Mouse (Mus musculus) left cerebral cortex, postnatal 4 days (tissue): ENCODE measurements at regions not wholly inside any gene's neighbourhood (a gene's known extent, or its start where the extent isn't known, plus 50 kb on each side); places are given as distances from the start of the nearest gene placed in this dataset.

Source experiments
- DNase-seq: peaks from one replicate; pipeline ENCODE4 v3.0.0-alpha.2; 2022
- intact Hi-C: fragments of 180-260 bp; cut with DNase I; formaldehyde crosslinking; loops from one replicate; pipeline ENCODE4 v1.15.1; 2025

DNA sequence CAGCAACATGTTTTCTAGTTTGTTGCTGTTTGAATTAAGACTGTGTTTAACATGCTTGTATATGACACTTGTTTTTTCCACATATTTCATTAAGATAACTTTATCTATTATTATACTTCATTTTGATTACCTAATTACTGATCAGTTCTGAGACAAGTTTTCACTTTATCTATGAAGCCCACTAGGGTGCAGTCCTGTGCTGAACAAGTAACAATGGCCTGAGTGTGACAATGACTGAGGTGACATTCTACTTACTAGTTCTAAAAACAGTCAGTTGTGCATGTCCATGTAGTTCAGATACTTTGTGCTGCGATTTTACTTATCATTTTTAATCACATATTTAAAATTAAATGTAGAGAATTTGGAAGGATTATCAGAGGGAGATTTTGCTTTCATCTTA, 1795.2 kb upstream of the Gm37988 start:
- no peak for DNase-seq

DNA sequence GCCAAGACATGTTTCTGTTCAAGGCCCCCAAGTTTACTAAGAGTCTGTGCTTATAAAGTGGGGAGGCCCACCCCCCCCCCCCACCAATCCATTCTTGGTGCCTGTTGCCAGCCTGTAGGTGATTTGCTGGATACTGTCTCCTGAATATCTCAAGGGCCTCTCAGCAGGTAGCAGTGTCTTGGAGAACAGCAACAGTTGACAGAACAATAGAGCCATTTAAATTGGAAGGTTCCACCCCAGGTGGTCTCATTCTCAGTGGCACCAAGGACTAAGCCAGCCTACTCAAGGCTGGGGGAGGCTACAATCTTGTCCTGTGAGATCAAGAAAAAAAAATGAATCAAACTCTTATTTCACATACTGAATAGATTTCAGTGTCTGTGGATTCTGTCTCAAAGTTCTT, 1744.9 kb upstream of the Gm37988 start:
- DNase-seq = no peak
- intact Hi-C loops = no loop called here

More for the DNA sequence above, 1795.2 kb upstream of the Gm37988 start:
- intact Hi-C loops = no loop called here

- intact Hi-C loops = no loop called here
- DNase-seq = no peak
These were observed 1713.3 kb upstream of the Gm37988 start for GRCm38 (mm10) chr1:3094375-3094774.

GRCm38 (mm10) chr1:3094910-3095309, 1712.8 kb upstream of the Gm37988 start:
- DNase-seq = no peak
- intact Hi-C loops = no loop called here

- intact Hi-C loops = no loop called here
- DNase-seq = no peak
These were observed 1694.1 kb upstream of the Gm37988 start for GRCm38 (mm10) chr1:3113564-3113963.

DNA sequence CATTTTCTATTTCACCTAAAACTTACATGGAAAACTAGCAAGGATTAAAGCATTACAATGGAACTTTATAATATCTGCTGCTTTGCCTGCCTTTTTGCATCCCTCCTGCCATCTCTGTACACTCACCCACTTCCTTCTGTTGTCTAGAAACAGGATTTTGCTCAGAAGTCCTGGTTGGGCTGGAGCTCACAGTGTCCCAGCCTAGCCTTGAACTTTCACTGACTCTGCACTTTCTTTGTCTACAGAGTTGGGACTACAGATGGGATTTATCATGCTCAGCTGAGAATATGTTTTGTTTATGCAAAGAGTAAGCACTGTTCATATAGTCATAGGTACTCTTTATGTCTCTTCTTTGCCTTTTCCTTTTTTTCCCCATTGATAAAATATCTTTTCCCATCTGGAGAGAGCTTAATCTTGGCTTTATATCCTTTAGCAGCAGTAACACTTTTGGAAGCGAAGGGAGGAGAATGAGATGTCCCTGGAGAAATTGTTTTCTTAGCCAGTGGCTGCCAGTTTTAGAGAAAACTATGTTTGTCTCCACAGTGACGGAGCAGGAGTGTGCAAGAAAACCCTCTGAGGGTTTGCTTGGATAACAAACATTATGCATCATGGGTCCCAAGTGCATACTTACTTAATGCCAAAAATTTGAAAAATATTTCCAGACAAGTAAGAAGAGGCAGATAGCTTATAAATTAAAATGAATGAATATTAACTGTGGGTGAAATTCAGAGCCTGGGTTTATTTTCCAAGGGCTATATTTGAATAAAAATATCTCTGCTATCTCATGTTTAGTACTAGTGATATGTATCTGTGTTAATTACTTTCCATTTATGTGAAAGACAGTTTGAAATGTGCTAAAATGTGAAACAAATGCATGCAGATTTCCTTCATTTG, 1687.9 kb upstream of the Gm37988 start:
- DNase-seq = no peak
- intact Hi-C loops = no loop called here

DNA sequence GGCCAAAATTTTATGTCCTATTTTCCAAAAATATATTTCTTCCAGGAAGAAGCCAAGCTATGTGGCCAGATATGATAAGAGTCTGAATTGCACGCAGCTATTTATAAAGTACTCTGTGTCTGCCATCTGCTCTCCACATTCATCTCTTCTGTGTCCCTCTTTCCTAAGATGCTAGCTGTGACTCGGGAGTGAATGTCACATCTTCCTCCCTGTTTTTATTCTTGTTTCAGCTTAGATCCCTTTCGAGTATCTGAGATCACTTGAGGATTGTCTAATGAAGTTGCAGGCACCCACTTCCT, 1687.4 kb upstream of the Gm37988 start:
- intact Hi-C loops = no loop called here
- DNase-seq = no peak

- intact Hi-C loops = no loop called here
- peak; percentile 31 for DNase-seq
These were observed 1686.4 kb upstream of the Gm37988 start for GRCm38 (mm10) chr1:3121288-3121687.

DNA sequence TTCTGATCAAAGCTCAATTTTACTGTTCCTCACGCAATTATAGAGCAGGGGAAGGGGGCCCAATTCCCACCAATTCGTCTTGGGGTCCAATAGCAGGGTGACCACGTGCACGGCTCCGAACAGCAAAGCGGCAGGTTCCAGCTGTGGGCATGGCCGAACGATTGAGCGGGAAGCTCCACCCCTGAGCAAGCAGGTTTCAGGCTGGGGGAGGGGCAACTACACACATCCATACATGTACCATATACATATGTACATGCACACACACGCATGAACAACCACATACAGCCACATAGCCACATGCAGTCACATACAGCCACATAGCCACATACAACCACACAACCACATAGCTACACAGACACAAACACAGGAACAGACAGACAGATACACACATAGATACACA, 1685.9 kb upstream of the Gm37988 start:
- no peak for DNase-seq
- intact Hi-C loops = no loop called here
